Mouse (Mus musculus): Measurements from ENCODE around the gene Orai3. TPM values are rescaled to one million over a fixed set of nuclear protein-coding genes. Genes with fewer than 3 reads are reported as not detected.
"Not testable (repeated sequence)": the region's sequence is repeated elsewhere in the genome, so short reads cannot be mapped to it uniquely, and the experiment has no call there.

Gene Orai3
- polyA plus RNA-seq, 1 experiment from 2014 or later, result 19.2 TPM

GRCm38 (mm10) chr7:127772080-127772479, 2.5 kb downstream of the Orai3 start:
- 48% methylated on average over 3 of the region's 3 CpGs for WGBS (ENCODE audit: insufficient replicate concordance)
- no peak for ATAC-seq
- DNase-seq, result peak; percentile 38
- Histone ChIP-seq H3K27ac (ENCODE audit: low read depth) (peak overlapping the region; percentile 3; the same call in 1 of the 2 replicates), H3K4me1 (ENCODE audit: insufficient read depth) (peaks cover 30% of the 10 kb centered on the region), H3K9ac (replicated peaks) (no peak overlapping the region), H3K36me3 (replicated peaks; ENCODE audit: insufficient read depth, low read length) (no peaks in the 10 kb centered on the region), H3K4me3 (ENCODE audit: low read depth, low read length) (no peak overlapping the region), H3K9me3 (ENCODE audit: low read length) (no peaks in the 10 kb centered on the region), H3K4me2 (ENCODE audit: low read depth, low read length) (no peak overlapping the region), H3K27me3 (ENCODE audit: insufficient read depth, low read length) (no peaks in the 10 kb centered on the region)
- TF ChIP-seq EP300 (IDR thresholded peaks at IDR 0.05; ENCODE audit: low read depth), result no peak
- TF ChIP-seq CTCF (IDR thresholded peaks at IDR 0.05; ENCODE audit: low read depth), result no peak

GRCm38 (mm10) chr7:127772557-127772956, 2.9 kb downstream of the Orai3 start:
- DNase-seq, result no peak
- no peak for TF ChIP-seq CTCF (IDR thresholded peaks at IDR 0.05; ENCODE audit: low read depth)
- no peak for TF ChIP-seq EP300 (IDR thresholded peaks at IDR 0.05; ENCODE audit: low read depth)
- WGBS (ENCODE audit: insufficient replicate concordance), result 86% methylated on average over 1 of the region's 1 CpGs
- Histone ChIP-seq H3K9ac (replicated peaks) (no peak overlapping the region), H3K27me3 (ENCODE audit: insufficient read depth, low read length) (no peaks in the 10 kb centered on the region), H3K4me2 (ENCODE audit: low read depth, low read length) (no peak overlapping the region), H3K9me3 (ENCODE audit: low read length) (no peaks in the 10 kb centered on the region), H3K36me3 (replicated peaks; ENCODE audit: insufficient read depth, low read length) (no peaks in the 10 kb centered on the region), H3K27ac (ENCODE audit: low read depth) (peak overlapping the region; percentile 3; the same call in 1 of the 2 replicates), H3K4me1 (ENCODE audit: insufficient read depth) (peaks cover 28% of the 10 kb centered on the region), H3K4me3 (ENCODE audit: low read depth, low read length) (no peak overlapping the region)
- ATAC-seq, result no peak

GRCm38 (mm10) chr7:127773664-127774384, 4.2 kb downstream of the Orai3 start:
- WGBS (ENCODE audit: insufficient replicate concordance), result 38% methylated on average over 9 of the region's 9 CpGs
- H3K4me1 ChIP-seq (ENCODE audit: insufficient read depth), result peaks cover 29% of the 10 kb centered on the region
- TF ChIP-seq EP300 (IDR thresholded peaks at IDR 0.05; ENCODE audit: low read depth), result no peak
- TF ChIP-seq CTCF (IDR thresholded peaks at IDR 0.05; ENCODE audit: low read depth), result peak; percentile 95

GRCm38 (mm10) chr7:127775837-127776236, 6.2 kb downstream of the Orai3 start:
- peak overlapping the region; percentile 93 for H3K9ac ChIP-seq (replicated peaks)
- peak overlapping the region; percentile 95 for H3K4me2 ChIP-seq (ENCODE audit: low read depth, low read length)
- not testable (repeated sequence) for DNase-seq; ATAC-seq; H3K9me3 ChIP-seq (ENCODE audit: low read length); H3K27me3 ChIP-seq (ENCODE audit: insufficient read depth, low read length)
- peak overlapping the region; percentile 98; the same call in 1 of the 2 replicates for H3K27ac ChIP-seq (ENCODE audit: low read depth)
- peaks cover 17% of the 10 kb centered on the region for H3K4me1 ChIP-seq (ENCODE audit: insufficient read depth)
- peak overlapping the region; percentile 96 for H3K4me3 ChIP-seq (ENCODE audit: low read depth, low read length)
- 66% methylated on average over 7 of the region's 7 CpGs for WGBS (ENCODE audit: insufficient replicate concordance)
- peaks cover 19% of the 10 kb centered on the region for H3K36me3 ChIP-seq (replicated peaks; ENCODE audit: insufficient read depth, low read length)

More at GRCm38 (mm10) chr7:127773664-127774384, 4.2 kb downstream of the Orai3 start:
- peak; percentile 86 for DNase-seq
- Histone ChIP-seq H3K9me3 (ENCODE audit: low read length) (no peaks in the 10 kb centered on the region), H3K27me3 (ENCODE audit: insufficient read depth, low read length) (no peaks in the 10 kb centered on the region), H3K27ac (ENCODE audit: low read depth) (no peak overlapping the region; the same call in 1 of the 2 replicates), H3K4me3 (ENCODE audit: low read depth, low read length) (no peak overlapping the region), H3K36me3 (replicated peaks; ENCODE audit: insufficient read depth, low read length) (no peaks in the 10 kb centered on the region), H3K4me2 (ENCODE audit: low read depth, low read length) (no peak overlapping the region), H3K9ac (replicated peaks) (no peak overlapping the region)
- ATAC-seq, result no peak

- TF ChIP-seq CTCF (IDR thresholded peaks at IDR 0.05; ENCODE audit: low read depth) (no peak), EP300 (IDR thresholded peaks at IDR 0.05; ENCODE audit: low read depth) (peak; percentile 6; the same call in 1 of the 2 replicates)
- Histone ChIP-seq H3K4me3 (ENCODE audit: low read depth, low read length) (peak within 1 kb of the TSS; percentile 96), H3K4me2 (ENCODE audit: low read depth, low read length) (peak within 1 kb of the TSS; percentile 95), H3K27me3 (ENCODE audit: insufficient read depth, low read length) (no peaks in the 10 kb centered on the region), H3K4me1 (ENCODE audit: insufficient read depth) (peaks cover 11% of the 10 kb centered on the region), H3K9ac (replicated peaks) (peak within 1 kb of the TSS; percentile 93), H3K9me3 (ENCODE audit: low read length) (no peaks in the 10 kb centered on the region), H3K27ac (ENCODE audit: low read depth) (peak within 1 kb of the TSS; percentile 98), H3K36me3 (replicated peaks; ENCODE audit: insufficient read depth, low read length) (peaks cover 25% of the 10 kb centered on the region)
- DNase-seq (peak; percentile 92), ATAC-seq (peak; percentile 53)
- WGBS (ENCODE audit: insufficient replicate concordance), result under 1% methylated on average over 23 of the region's 23 CpGs
Observed at GRCm38 (mm10) chr7:127776426-127776825, 6.8 kb downstream of the Orai3 start, which contains the start of gene Setd1a. Setd1a (plus strand) TSS chr7:127776670.

GRCm38 (mm10) chr7:127776878-127777473, 7.4 kb downstream of the Orai3 start:
- Histone ChIP-seq H3K9me3 (ENCODE audit: low read length) (no peaks in the 10 kb centered on the region), H3K4me3 (ENCODE audit: low read depth, low read length) (peak overlapping the region; percentile 96), H3K9ac (replicated peaks) (peak overlapping the region; percentile 93), H3K36me3 (replicated peaks; ENCODE audit: insufficient read depth, low read length) (peaks cover 30% of the 10 kb centered on the region), H3K4me1 (ENCODE audit: insufficient read depth) (peaks cover 8% of the 10 kb centered on the region), H3K27ac (ENCODE audit: low read depth) (peak overlapping the region; percentile 98), H3K4me2 (ENCODE audit: low read depth, low read length) (peak overlapping the region; percentile 95), H3K27me3 (ENCODE audit: insufficient read depth, low read length) (no peaks in the 10 kb centered on the region)
- WGBS (ENCODE audit: insufficient replicate concordance), result under 1% methylated on average over 57 of the region's 70 CpGs
- ATAC-seq, result peak; percentile 92
- TF ChIP-seq EP300 (IDR thresholded peaks at IDR 0.05; ENCODE audit: low read depth), result 0 out of 2 replicates have a peak, but pooled peaks have one; percentile 44
- TF ChIP-seq CTCF (IDR thresholded peaks at IDR 0.05; ENCODE audit: low read depth), result no peak
- DNase-seq, result peak; percentile 98

Data from liver, postnatal 0 days (tissue).